Mouse (Mus musculus) G1E (cell line): ENCODE measurements around the gene Car4.

Experiments used
- CTCF ChIP-seq: IDR thresholded peaks from 2 replicates; pipeline ENCODE4 v1.5.1; 2012; ENCODE audit warnings: low read depth, low read length, inconsistent platforms, mixed read lengths
- GATA1 ChIP-seq: IDR thresholded peaks from 2 replicates; pipeline ENCODE4 v1.6.1; 2012; ENCODE audit warnings: borderline replicate concordance, low read length, inconsistent platforms, mixed read lengths
- POLR2AphosphoS5 ChIP-seq: IDR thresholded peaks from 2 replicates; pipeline ENCODE4 v1.6.1; 2012; ENCODE audit warnings: low read depth, low read length, inconsistent platforms; ENCODE audit not compliant: insufficient replicate concordance

DNA sequence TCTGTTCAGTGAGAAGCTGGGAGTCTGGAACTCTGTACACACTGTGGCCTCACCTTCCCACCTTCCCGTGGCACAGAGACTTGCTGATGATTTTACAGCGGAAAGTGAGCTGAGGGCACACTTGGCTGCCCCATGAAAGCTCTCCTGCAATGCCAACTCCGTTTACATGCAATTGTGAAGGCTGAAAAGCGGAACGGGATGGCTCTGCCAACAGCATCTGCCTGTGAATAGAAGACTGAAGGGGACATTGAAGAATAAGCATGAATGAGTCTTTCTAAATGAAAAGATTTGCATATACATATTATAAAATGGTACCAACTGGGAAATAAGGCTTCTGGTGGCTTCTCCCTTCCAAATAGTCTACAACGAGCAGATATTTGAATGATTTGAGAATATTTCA is 10.4 kb upstream of the Car4 start:
- no peak for TF ChIP-seq CTCF
- TF ChIP-seq POLR2AphosphoS5 = no peak
- no peak for TF ChIP-seq GATA1
